Mouse (Mus musculus) heart, adult 2 months (tissue): ENCODE measurements at regions not wholly inside any gene's neighbourhood (a gene's known extent, or its start where the extent isn't known, plus 50 kb on each side); places are given as distances from the start of the nearest gene placed in this dataset.

Experiments
- CTCF ChIP-seq: fragments of 200-600 bp; IDR thresholded peaks from 2 replicates; pipeline ENCODE4 v1.8.1; 2022; ENCODE audit warnings: antibody characterized with exemption, mild to moderate bottlenecking, moderate library complexity
- EP300 ChIP-seq: fragments of 200-500 bp; IDR thresholded peaks from 2 replicates; pipeline ENCODE4 v1.6.1; 2011; ENCODE audit warnings: low read depth, low read length, control low read depth; ENCODE audit not compliant: insufficient read depth
- POLR2A ChIP-seq: fragments of 200-500 bp; IDR thresholded peaks from 2 replicates; pipeline ENCODE4 v1.6.1; 2011; ENCODE audit warnings: mild to moderate bottlenecking, low read depth, low read length, control low read depth; ENCODE audit not compliant: insufficient read depth

DNA sequence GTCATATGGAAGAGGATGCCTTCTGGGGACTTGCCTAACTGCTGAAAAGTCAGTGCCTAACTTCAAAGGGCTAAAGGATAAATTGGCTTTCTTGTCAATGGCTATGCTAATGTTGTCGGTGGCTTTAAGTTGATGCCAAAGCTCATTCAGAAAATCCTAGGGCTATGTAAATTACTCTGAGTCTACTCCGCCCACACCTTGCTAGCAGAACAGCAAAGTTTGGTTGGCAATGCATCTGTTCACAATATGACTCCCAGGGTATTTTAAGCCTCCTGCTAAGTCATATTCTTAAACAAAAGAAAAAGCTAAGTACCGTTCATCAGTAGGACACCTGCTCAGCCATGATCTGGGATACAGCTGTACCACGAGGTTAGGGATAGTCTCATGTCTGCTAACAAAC lies 67.8 kb upstream of the Elovl5 start:
- TF ChIP-seq POLR2A (no peak), CTCF (no peak), EP300 (no peak)
